Mouse (Mus musculus): ENCODE data around the gene Shf.
"Not testable (repeated sequence)": the region's sequence is repeated elsewhere in the genome, so short reads cannot be mapped to it uniquely, and the experiment has no call there.

The Shf gene

DNA sequence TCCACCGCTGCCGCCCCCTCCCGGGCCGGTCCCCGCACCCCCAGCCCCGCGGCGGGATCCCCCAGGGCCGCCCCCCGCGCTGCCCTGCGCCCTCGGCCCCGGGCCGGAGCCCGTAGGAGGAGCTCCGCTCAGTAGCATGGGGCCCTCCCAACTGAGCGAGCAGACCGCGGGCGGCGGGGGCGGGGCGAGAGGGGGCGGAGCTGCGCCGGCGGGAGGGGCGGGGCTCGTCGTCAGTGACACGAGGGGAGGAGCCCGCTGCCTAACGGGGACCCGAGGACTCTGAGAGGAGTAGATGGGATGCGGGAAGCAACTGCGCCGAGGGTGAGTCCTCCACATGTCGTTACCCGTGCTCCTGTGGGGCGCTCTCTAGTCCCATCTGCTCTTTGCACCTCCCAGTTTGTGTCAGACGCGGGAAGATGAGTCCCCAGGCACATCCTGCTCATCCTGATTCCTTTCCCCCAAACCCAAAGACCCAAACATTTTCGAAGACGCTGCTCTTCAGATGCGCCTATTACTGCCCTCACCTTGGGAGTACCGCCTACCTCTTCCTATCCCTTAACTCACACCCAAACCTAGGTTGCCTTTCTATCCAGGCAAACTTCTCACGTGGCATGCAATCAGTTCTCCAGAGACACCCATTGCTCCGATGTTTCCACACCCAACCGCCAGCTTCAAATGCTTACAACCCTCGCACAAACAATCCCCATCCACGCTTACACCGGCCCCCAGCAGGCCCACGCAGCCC lies at the start of gene Shf:
Shf (minus strand) TSS at position 168 of the 745 bp plus-strand sequence.
- DNase-seq: peak; percentile 83

- no peak for DNase-seq
Observed at GRCm38 (mm10) chr2:122408928-122409327, 40.0 kb upstream of the Shf start.

- DNase-seq: no peak
Observed at GRCm38 (mm10) chr2:122407607-122408006, 38.6 kb upstream of the Shf start.

GRCm38 (mm10) chr2:122396150-122396549 lies 27.2 kb upstream of the Shf start:
- DNase-seq: no peak

DNA sequence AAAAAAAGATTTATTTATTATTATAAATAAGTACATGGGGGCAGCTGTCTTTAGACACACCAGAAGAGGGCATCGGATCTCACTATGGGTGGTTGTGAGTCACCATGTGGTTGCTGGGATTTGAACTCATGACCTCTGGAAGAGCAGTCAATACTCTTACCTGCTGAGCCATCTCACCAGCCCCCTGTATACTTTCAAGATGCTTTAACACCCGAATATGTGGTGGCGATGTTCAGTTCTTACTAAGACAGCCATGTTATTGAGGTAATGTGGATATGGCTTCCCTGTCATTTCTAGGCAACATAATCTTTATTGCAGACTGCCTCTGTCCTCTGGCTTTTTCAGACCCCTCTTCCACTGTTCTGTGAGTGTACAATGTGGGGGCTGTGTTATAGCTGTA lies 18.2 kb upstream of the Shf start:
- DNase-seq: not testable (repeated sequence)

DNA sequence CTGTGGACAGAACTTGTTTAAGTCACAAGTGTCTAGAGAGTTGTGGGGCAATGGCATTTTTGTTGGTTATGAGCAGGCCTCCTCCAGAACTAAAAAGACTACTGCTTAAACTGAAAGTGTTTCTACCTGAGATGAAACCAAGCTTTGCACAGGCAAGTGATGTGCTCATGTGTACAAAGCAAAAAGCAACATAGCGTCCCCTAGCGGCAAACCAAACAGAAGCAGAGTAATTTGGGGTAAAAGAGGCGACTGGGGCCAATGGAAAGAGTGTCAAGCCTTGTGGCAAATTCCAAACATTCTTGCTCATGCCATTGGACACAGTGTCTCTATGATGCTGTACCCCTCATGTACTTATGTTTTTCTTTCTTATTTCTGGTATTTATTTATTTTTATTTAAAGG lies 16.1 kb upstream of the Shf start:
- DNase-seq: no peak

- DNase-seq: no peak
Observed at GRCm38 (mm10) chr2:122382121-122382520, 13.2 kb upstream of the Shf start.

DNA sequence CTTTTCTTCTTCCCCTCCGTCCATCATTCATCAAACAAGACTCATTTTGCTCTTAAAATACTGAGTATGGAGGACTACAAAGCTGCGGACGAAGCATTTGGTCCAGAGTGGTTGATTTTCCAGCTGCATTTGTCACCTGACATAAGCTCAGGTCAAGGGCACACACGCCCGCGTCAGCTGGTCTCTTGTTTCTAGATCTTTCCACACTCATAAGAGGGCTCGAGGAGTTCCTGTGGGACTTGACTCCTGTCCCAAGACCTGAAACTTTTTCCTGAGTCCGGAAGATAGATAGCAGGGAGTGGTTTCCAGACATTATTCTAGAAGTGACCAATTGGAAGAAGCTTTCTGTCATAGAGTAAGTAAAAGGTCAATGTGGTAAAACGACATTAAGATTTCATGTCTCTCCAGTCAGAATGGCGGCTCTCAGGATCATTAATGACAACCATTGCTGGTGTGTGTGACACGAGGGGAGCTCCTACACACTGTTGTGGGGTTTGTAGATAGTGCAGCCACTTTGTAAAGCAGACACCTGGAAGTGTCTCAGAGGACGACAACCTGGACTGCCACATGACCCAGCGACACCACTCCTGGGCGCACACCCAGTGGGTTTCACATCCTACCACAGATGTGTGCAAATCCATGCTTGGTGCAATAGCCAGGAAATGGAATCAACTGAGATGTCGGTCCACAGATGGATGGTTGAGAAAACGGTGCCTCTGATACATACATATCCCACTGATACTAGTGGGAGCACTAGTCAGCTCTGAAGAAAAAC lies 12.6 kb upstream of the Shf start:
- DNase-seq: peak; percentile 67

DNA sequence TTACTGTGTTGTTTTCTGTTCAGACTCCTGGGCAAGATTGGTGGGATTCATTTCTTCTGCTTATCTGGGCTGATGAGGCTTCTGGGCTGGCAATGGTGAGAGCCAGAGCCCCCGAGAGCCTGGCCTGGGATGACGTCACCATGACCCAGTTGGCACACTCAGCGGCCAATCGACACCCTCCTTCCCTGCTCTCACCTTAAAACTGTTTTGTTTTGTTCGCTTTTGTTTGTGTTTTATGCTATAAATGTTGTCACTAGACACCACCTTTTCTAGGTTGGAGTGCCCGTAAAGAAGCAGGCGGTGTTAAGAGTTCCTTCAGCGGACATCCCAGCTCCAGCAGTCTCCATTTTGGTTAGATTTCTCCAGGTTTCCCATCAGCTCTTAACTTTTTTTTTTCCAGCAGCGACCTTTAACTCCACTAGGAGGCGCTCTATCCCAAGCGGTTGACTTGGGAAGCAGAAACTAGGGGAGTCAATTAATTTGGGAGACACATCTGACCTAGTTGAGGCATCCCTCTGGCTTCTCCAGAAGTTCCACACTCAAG lies 11.9 kb upstream of the Shf start:
- DNase-seq: peak; percentile 78

DNA sequence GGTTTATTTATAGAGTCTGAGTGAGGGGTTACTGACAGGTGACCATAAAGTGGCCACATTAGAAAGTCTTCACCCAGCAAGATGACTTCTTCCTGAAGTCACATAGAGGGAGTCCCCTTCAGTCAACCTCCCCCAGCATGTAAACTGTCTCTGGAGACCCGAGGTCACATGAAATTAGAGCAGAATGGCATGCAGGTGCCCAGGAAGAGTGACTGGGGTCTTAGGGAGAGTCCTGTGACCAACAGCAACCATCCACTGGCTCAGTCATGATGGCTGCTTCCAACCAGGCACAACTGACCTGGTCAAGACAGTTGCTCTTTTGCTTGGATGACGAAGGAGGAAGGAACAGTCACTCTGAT lies 10.3 kb upstream of the Shf start:
- DNase-seq: no peak

GRCm38 (mm10) chr2:122378421-122379291 lies 9.7 kb upstream of the Shf start:
- DNase-seq: peak; percentile 83

- DNase-seq: peak; percentile 83
Observed at GRCm38 (mm10) chr2:122377751-122378246, 8.8 kb upstream of the Shf start.

GRCm38 (mm10) chr2:122377215-122377674 lies 8.3 kb upstream of the Shf start:
- peak; percentile 99 for DNase-seq

DNA sequence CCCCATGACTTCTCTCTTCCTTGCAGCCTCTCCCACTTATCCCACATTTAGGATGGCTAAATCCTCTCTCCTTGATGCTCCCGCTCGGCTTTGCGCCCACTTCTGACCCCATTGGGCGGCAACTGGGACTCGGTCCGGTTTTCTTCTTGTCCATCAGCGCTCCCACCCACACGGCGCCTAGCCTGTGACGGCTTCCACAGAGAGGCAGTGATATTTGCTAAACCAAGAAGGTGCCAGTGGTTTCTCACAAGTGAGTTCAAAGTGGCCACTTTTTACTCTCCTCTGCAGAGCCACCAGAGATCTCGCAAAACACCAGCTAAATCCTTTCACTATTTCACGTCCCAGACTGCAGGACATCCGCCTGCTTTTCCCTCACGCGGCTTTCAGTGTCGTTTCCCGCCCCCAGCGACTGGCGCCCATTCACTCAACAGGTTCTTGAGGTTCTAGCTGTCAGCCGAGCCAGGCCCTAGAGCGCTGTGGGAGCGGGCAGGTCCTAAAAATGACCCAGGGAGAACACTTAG lies 7.1 kb upstream of the Shf start:
- DNase-seq: peak; percentile 59

GRCm38 (mm10) chr2:122375391-122375991 lies 6.5 kb upstream of the Shf start:
- peak; percentile 98 for DNase-seq

DNA sequence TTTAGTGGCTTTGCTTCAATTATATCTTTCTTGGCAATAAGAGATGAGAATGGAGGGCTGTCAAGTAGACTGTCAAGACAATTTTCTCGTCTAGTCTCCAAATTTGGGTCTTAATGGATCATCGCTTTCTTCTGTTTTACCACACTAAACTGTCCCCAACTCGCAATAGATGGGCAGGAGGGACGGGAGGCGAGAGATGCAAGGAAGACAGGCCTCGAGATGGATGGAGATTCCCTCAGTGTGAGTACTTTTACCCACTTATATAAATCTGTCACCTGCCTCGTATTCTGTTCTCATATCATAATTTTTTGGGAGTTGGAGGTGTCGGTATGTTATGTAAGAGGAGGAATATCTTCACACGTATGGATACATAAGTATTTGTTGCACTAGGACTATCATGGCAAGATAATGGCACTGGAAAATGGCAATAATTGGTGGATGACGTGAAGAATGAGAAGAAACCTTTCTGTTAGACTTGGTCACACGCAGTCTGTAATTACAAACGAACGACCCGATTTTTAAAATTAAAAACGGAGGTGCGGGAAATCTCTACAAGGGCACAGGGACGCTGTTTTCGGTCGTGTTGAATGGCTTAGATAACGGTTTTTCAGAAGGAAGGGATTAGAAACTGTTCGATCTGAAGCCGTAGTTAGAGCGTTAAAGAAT lies 5.8 kb upstream of the Shf start:
- no peak for DNase-seq

DNA sequence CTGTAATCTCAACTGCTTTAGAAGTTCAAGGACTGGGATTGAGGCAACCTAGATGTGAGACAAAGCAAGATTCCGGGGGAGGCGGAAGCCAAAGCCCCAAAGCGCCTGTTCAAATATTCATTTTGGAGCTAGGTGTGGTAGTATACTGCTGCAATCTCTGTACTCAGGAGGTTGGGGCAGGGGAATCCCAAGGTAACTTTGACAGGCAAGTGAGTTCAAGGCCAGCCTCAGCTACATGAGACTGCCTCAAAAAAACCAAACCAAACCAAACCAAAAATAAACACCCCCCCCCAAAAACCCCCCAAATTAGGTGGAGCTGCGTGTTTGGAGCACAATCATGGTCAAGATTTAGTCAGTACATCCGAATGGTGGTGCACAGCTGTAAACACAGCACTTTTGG lies 5.0 kb upstream of the Shf start:
- DNase-seq: no peak

DNA sequence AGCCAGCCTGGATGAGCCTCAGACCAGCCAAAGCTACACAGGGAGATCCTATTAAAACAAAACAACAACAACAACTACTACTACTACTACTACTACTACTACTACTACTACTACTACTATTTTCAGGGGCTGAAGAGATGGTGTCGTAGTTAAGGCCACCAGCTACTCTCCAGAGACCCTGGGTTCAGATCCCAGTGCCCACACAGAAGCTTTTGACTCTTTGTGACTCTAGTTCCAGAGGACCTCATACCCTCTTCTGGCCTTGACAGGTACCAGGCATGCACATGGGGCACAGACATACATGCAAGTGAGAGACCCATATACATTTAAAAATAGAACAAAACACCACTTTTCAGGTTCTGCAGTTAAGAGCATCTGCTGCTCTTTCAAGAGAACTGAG lies 3.6 kb upstream of the Shf start:
- DNase-seq: no peak

- no peak for DNase-seq
Observed at GRCm38 (mm10) chr2:122372067-122372466, 3.1 kb upstream of the Shf start.

GRCm38 (mm10) chr2:122370101-122370750 lies 1.3 kb upstream of the Shf start:
- no peak for DNase-seq

Data from kidney, adult 9 months (tissue).